Mouse (Mus musculus) NIH3T3 (cell line): ENCODE measurements around the gene Naa40.

ENCODE experiments used
- DNase-seq: peaks from one replicate; pipeline ENCODE4 v3.0.0-alpha.2; 2012; ENCODE audit warnings: low read depth

Gene Naa40

GRCm38 (mm10) chr19:7240782-7241690, at the start of gene Naa40:
Naa40 (minus strand) TSS chr19:7241183.
- peak; percentile 99 for DNase-seq

- no peak for DNase-seq
These were observed 48.8 kb upstream of the Naa40 start for GRCm38 (mm10) chr19:7289767-7290166.

GRCm38 (mm10) chr19:7288288-7288687, 47.3 kb upstream of the Naa40 start:
- DNase-seq = no peak

GRCm38 (mm10) chr19:7286563-7287315, 45.8 kb upstream of the Naa40 start:
- no peak for DNase-seq

- no peak for DNase-seq
These were observed 39.8 kb upstream of the Naa40 start for GRCm38 (mm10) chr19:7280557-7281330.

GRCm38 (mm10) chr19:7279114-7279513, 38.1 kb upstream of the Naa40 start:
- peak; percentile 76 for DNase-seq

GRCm38 (mm10) chr19:7278200-7278906, 37.4 kb upstream of the Naa40 start:
- no peak for DNase-seq

- no peak for DNase-seq
These were observed 35.8 kb upstream of the Naa40 start for GRCm38 (mm10) chr19:7276796-7277195.

- DNase-seq = no peak
These were observed 35.2 kb upstream of the Naa40 start for GRCm38 (mm10) chr19:7276053-7276659.

GRCm38 (mm10) chr19:7275131-7275789, 34.3 kb upstream of the Naa40 start:
- DNase-seq = peak; percentile 20

GRCm38 (mm10) chr19:7274326-7274990, 33.5 kb upstream of the Naa40 start:
- no peak for DNase-seq

GRCm38 (mm10) chr19:7273486-7273885, 32.5 kb upstream of the Naa40 start:
- DNase-seq = peak; percentile 53

GRCm38 (mm10) chr19:7269290-7270044, 28.5 kb upstream of the Naa40 start:
- peak; percentile 38 for DNase-seq

- DNase-seq = peak; percentile 89
These were observed 27.7 kb upstream of the Naa40 start for GRCm38 (mm10) chr19:7268722-7269090.

- peak; percentile 91 for DNase-seq
These were observed 27.1 kb upstream of the Naa40 start for GRCm38 (mm10) chr19:7267781-7268721.

- peak; percentile 11 for DNase-seq
These were observed 26.2 kb upstream of the Naa40 start, which contains the start of gene Rcor2 for GRCm38 (mm10) chr19:7267091-7267741. Rcor2 (plus strand) TSS chr19:7267325.

GRCm38 (mm10) chr19:7266421-7266831, 25.4 kb upstream of the Naa40 start:
- no peak for DNase-seq
